Mouse (Mus musculus): Measurements from ENCODE around the gene Pnmal2. TPM values are rescaled to one million over a fixed set of nuclear protein-coding genes. Genes with fewer than 3 reads are reported as not detected.
A peak's percentile ranks its signal among the peaks of the same experiment; 100 is the strongest.

Pnmal2 gene
- total and polyA plus RNA-seq, 3 experiments = 0.07 TPM; not detected in 2

DNA sequence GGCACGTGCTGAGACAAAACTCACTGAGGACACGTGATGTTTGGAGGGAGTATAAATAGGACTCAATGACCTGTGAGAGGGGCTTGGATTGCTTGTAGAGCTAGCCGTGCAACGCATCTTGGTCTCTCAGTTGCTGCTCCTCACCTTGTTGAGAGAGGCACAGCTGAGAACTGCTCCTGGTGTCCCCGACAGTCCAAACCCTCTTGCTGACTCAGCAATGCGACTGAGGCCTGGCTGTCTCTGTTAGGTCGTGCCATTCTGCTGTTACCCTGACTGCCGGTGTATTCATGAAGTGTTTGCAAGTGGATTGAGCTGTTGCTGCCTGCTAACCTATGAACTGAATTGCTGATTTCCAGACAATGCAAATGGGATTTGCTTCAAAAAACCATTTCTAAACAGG is 31.8 kb downstream of the Pnmal2 start:
- Histone ChIP-seq H3K4me1 (ENCODE audit: control insufficient read depth in 1 of 2, insufficient read depth in 2 of 2, low read length in 2 of 2) (no peaks in the 10 kb centered on the region; a peak in 1 of 4 replicates), H3K27me3 (ENCODE audit: control insufficient read depth in 1 of 2, insufficient read depth in 2 of 2, low read length in 2 of 2) (no peaks in the 10 kb centered on the region), H3K27ac (ENCODE audit: control insufficient read depth, low read depth, low read length) (no peak overlapping the region), H3K9ac (ENCODE audit: control insufficient read depth, low read depth, low read length, poor library complexity, severe bottlenecking) (no peak overlapping the region), H3K79me2 (ENCODE audit: control insufficient read depth, insufficient read depth, low read length, poor library complexity) (no peaks in the 10 kb centered on the region), H3K4me3 (ENCODE audit: control insufficient read depth in 1 of 2, insufficient read depth in 1 of 2, low read depth in 2 of 2, low read length in 2 of 2) (no peak overlapping the region), H3K36me3 (ENCODE audit: control insufficient read depth in 1 of 2, insufficient read depth in 2 of 2, low read length in 2 of 2) (no peaks in the 10 kb centered on the region; a peak in 1 of 4 replicates), H3K9me3 (replicated peaks; ENCODE audit: insufficient read depth, low read length) (no peaks in the 10 kb centered on the region)
- no peak for DNase-seq (ENCODE audit: low read depth, low spot score)
- TF ChIP-seq MAFK (IDR thresholded peaks at IDR 0.05; ENCODE audit: borderline replicate concordance, low read depth, low read length) = 0 out of 2 replicates have a peak, but pooled peaks have one; percentile 19
- TF ChIP-seq ELF1 (IDR thresholded peaks at IDR 0.05; ENCODE audit: low read depth, low read length) = no peak

DNA sequence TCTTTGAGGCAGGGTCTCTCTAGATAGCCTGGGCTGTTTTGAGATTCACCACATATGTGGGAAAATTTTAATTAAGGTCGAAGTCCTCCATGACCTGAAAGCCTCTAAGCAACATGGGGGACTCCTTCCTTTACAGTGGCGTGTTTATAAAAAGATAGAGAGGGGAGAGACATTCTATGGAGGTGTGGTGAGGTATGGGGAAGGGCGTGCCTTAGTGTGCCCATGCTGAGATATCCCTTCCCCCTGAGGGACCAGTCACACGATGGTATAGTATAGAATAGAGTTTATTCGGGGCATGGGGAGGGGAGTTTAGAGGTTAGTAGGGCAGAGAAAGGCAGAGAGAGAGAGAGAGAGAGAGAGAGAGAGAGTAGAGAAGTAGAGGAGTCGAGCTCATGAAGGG is 33.7 kb downstream of the Pnmal2 start:
- no peaks in the 10 kb centered on the region; a peak in 1 of 4 replicates for H3K4me1 ChIP-seq (ENCODE audit: control insufficient read depth in 1 of 2, insufficient read depth in 2 of 2, low read length in 2 of 2)
- TF ChIP-seq POLR2A (IDR thresholded peaks at IDR 0.05; ENCODE audit: control insufficient read depth in 1 of 2, insufficient read depth in 1 of 2, low read depth in 1 of 2, low read length in 2 of 2, poor library complexity in 1 of 2) (no peak), TAL1 (IDR thresholded peaks at IDR 0.05; ENCODE audit: low read length) (no peak), BHLHE40 (IDR thresholded peaks at IDR 0.05; ENCODE audit: borderline replicate concordance, low read depth, low read length) (no peak), KAT2A (conservative IDR thresholded peaks at IDR 0.05; ENCODE audit: low read depth, low read length) (no peak), GABPA (IDR thresholded peaks at IDR 0.05; ENCODE audit: low read depth, low read length) (no peak), JUND (IDR thresholded peaks at IDR 0.05; ENCODE audit: low read depth, low read length) (no peak), CHD1 (IDR thresholded peaks at IDR 0.05; ENCODE audit: low read depth, low read length) (no peak), NELFE (IDR thresholded peaks at IDR 0.05; ENCODE audit: low read depth, low read length) (no peak), EP300 (IDR thresholded peaks at IDR 0.05; ENCODE audit: low read depth in 1 of 2, low read length in 2 of 2) (no peak), HCFC1 (IDR thresholded peaks at IDR 0.05; ENCODE audit: low read depth, low read length) (no peak), MYC (IDR thresholded peaks at IDR 0.05; ENCODE audit: low read depth, low read length) (no peak), ELF1 (IDR thresholded peaks at IDR 0.05; ENCODE audit: low read depth, low read length) (no peak), GATA1 (IDR thresholded peaks at IDR 0.05; ENCODE audit: low read depth, low read length) (no peak), CHD2 (IDR thresholded peaks at IDR 0.05; ENCODE audit: low read length) (no peak)
- no peaks in the 10 kb centered on the region for H3K79me2 ChIP-seq (ENCODE audit: control insufficient read depth, insufficient read depth, low read length, poor library complexity)
- no peak for DNase-seq (ENCODE audit: low read depth, low spot score)
- no peaks in the 10 kb centered on the region for H3K27me3 ChIP-seq (ENCODE audit: control insufficient read depth in 1 of 2, insufficient read depth in 2 of 2, low read length in 2 of 2)
- H3K36me3 ChIP-seq (ENCODE audit: control insufficient read depth in 1 of 2, insufficient read depth in 2 of 2, low read length in 2 of 2) = no peaks in the 10 kb centered on the region; a peak in 1 of 4 replicates
- no peaks in the 10 kb centered on the region for H3K9me3 ChIP-seq (replicated peaks; ENCODE audit: insufficient read depth, low read length)
- H3K9ac ChIP-seq (ENCODE audit: control insufficient read depth, low read depth, low read length, poor library complexity, severe bottlenecking) = no peak overlapping the region
- H3K4me3 ChIP-seq (ENCODE audit: control insufficient read depth in 1 of 2, insufficient read depth in 1 of 2, low read depth in 2 of 2, low read length in 2 of 2) = no peak overlapping the region
- no peak overlapping the region for H3K27ac ChIP-seq (ENCODE audit: control insufficient read depth, low read depth, low read length)

DNA sequence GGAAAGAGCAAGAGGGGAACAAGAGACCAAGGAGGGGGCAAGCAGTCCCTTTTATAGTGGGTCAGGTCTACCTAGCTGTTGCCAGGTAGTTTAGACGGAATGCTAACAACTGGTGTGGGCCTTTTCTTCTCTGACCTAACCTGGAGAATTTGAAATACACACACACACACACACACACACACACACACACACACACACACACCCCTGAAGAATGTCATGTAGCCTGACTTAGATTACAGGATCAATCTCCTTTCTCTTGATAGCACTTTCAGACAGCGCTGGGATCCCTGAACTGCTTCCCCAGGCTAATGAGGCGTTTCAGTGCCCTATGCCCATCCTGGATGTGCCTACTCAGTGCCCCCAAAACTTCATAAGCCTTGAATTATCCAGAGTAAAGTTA is 34.1 kb downstream of the Pnmal2 start:
- no peak for TF ChIP-seq POLR2AphosphoS2 (IDR thresholded peaks at IDR 0.05; ENCODE audit: low read length)
- TF ChIP-seq ZNF384 (IDR thresholded peaks at IDR 0.05; ENCODE audit: low read depth, low read length) = no peak
- TF ChIP-seq BHLHE40 (IDR thresholded peaks at IDR 0.05; ENCODE audit: borderline replicate concordance, low read depth, low read length) = no peak
- TF ChIP-seq UBTF (IDR thresholded peaks at IDR 0.05; ENCODE audit: borderline replicate concordance, insufficient read depth, low read depth, low read length) = no peak
- no peak for TF ChIP-seq E2F4 (IDR thresholded peaks at IDR 0.05; ENCODE audit: borderline replicate concordance, low read depth, low read length)
- TF ChIP-seq MAFK (IDR thresholded peaks at IDR 0.05; ENCODE audit: borderline replicate concordance, low read depth, low read length) = no peak
- no peak for TF ChIP-seq SMC3 (IDR thresholded peaks at IDR 0.05; ENCODE audit: low read depth, low read length)
- TF ChIP-seq ZKSCAN1 (IDR thresholded peaks at IDR 0.05; ENCODE audit: low read depth, low read length) = no peak
- TF ChIP-seq GABPA (IDR thresholded peaks at IDR 0.05; ENCODE audit: low read depth, low read length) = no peak
- no peak for TF ChIP-seq SIN3A (IDR thresholded peaks at IDR 0.05; ENCODE audit: low read length)
- H3K4me1 ChIP-seq (ENCODE audit: control insufficient read depth in 1 of 2, insufficient read depth in 2 of 2, low read length in 2 of 2) = no peaks in the 10 kb centered on the region; a peak in 1 of 4 replicates
- H3K4me3 ChIP-seq (ENCODE audit: control insufficient read depth in 1 of 2, insufficient read depth in 1 of 2, low read depth in 2 of 2, low read length in 2 of 2) = no peak overlapping the region
- H3K9ac ChIP-seq (ENCODE audit: control insufficient read depth, low read depth, low read length, poor library complexity, severe bottlenecking) = no peak overlapping the region
- no peaks in the 10 kb centered on the region for H3K27me3 ChIP-seq (ENCODE audit: control insufficient read depth in 1 of 2, insufficient read depth in 2 of 2, low read length in 2 of 2)
- H3K79me2 ChIP-seq (ENCODE audit: control insufficient read depth, insufficient read depth, low read length, poor library complexity) = no peaks in the 10 kb centered on the region
- H3K27ac ChIP-seq (ENCODE audit: control insufficient read depth, low read depth, low read length) = no peak overlapping the region
- H3K9me3 ChIP-seq (replicated peaks; ENCODE audit: insufficient read depth, low read length) = no peaks in the 10 kb centered on the region
- DNase-seq (ENCODE audit: low read depth, low spot score) = no peak
- no peaks in the 10 kb centered on the region; a peak in 1 of 4 replicates for H3K36me3 ChIP-seq (ENCODE audit: control insufficient read depth in 1 of 2, insufficient read depth in 2 of 2, low read length in 2 of 2)
